Mouse (Mus musculus): Measurements from ENCODE around the gene Hbb-bh2.

DNA sequence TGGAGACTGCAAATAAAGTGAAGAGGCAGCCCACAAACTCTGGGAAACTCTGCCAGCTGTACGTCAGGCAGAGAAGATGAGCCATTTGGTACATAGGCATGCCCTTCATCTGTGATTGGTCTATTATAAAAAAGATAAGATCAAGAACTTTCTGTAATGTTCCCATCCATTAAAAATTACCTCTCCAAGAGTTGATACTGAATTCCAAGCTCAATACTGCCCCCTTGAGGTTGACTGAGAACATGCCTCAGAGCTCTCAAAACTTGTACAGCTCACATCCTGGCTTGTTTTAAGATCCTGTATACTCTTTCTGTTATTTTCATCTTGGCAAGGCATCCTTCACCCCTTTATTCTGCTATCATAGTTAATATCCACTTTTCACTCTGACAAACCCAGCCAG, 33.5 kb downstream of the Hbb-bh2 start:
- TF ChIP-seq MAX (IDR thresholded peaks at IDR 0.05) (no peak), CTCF (IDR thresholded peaks at IDR 0.05; ENCODE audit: control insufficient read depth, insufficient read depth, insufficient read length) (no peak)

All from C2C12 (cell line).